Mouse (Mus musculus) ES-E14 (cell line): ENCODE results near the gene S100a11.

Experiments used
- CHD2 ChIP-seq: IDR thresholded peaks from 2 replicates; pipeline ENCODE4 v1.6.1; 2014; ENCODE audit warnings: mild to moderate bottlenecking, low read depth, low read length, inconsistent platforms
- MAFK ChIP-seq: IDR thresholded peaks from 2 replicates; pipeline ENCODE4 v1.6.1; 2014; ENCODE audit warnings: mild to moderate bottlenecking, low read depth, low read length, inconsistent platforms; ENCODE audit not compliant: insufficient read depth
- ZC3H11A ChIP-seq: IDR thresholded peaks from 2 replicates; pipeline ENCODE4 v1.6.1; 2012; ENCODE audit warnings: low read depth, mild to moderate bottlenecking, inconsistent platforms, low read length, borderline replicate concordance
- ZNF384 ChIP-seq: IDR thresholded peaks from 2 replicates; pipeline ENCODE4 v1.6.1; 2012; ENCODE audit warnings: low read depth, low read length, inconsistent platforms

GRCm38 (mm10) chr3:93517343-93517742 is 2.9 kb upstream of the S100a11 start:
- no peak for TF ChIP-seq ZC3H11A
- TF ChIP-seq ZNF384, result no peak
- TF ChIP-seq MAFK, result no peak
- TF ChIP-seq CHD2, result no peak
